Mouse (Mus musculus): ENCODE data around the gene C530008M17Rik.

The C530008M17Rik gene

GRCm38 (mm10) chr5:76656212-76656611 lies at the start of gene C530008M17Rik:
Gene C530008M17Rik (plus strand): TSS chr5:76656512.
- DNase-seq: no peak

DNA sequence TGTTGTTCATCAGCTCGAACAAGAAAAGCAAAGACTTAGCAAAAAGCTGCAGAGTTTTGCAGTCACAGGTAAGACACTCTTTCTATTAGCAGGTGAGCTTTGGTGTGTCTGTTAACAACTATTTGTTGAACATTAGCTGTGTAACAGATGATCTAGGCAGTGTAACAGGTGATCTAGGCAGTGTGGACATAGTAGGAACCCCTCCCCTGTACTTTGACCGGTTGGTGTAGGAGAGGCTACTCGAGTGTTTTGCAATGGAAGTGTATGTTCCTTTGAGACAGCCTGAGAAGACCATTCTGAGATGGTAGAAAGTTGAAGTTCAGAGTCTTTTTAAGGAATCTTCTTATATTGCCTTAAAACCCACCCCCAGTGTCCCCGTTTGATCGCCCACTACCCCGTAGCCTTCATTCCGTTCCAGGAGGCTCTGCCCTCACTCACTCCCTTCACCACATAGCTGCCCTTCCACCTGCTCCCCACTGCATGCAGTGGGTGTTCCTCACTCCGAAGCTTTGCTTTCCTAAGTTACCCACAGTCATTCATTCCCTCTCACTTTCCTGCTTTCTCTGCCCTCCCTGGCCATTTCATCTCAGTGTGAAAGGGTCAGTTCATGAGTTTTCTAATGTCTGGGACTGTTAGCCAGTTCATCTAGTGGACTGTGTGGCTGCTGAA lies 46.5 kb upstream of the C530008M17Rik start:
- DNase-seq: no peak

GRCm38 (mm10) chr5:76612867-76613499 lies 43.3 kb upstream of the C530008M17Rik start:
- DNase-seq: peak; percentile 16

- no peak for DNase-seq
These were observed 41.0 kb upstream of the C530008M17Rik start for GRCm38 (mm10) chr5:76615276-76615675.

GRCm38 (mm10) chr5:76616196-76616747 lies 40.0 kb upstream of the C530008M17Rik start:
- DNase-seq: no peak

DNA sequence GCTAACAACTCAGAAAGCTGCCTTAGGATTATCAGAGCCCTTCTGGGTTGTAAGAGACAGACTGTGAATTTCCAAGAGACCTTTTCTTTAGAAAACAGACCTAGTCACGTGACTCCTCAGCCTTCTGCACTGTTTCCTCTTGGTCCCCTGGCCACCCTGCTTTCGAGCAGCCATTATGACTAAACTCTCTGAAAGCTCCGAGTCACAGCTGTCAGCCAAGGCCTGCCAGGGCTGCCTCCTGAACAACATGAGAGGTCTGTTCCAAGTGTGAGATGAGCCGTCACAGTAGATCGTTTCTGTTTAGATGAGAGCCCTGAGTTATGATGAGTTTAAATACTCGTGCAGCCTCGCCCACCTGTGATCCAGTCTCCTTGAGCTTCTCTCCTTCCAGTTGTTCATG lies 37.6 kb upstream of the C530008M17Rik start:
- DNase-seq: no peak

DNA sequence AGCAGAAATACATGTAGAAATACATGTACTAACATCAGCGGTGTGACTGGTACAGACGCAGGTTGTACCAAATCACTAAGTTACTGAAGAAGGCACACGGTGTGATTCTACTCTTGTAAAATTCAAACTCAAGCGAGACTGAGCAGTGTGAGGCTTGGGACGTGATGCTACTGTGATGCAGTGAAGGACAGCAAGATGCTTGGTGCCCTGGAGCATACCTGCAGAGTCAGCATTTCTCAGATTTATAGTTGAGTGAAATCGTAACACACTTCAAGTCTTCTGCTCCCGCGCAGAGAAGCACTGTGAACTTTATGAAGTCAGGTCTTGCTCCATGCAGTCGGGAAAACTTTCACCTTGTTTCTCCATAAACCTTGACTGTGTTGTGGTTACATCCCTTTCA lies 32.6 kb upstream of the C530008M17Rik start:
- DNase-seq: no peak

GRCm38 (mm10) chr5:76627770-76628169 lies 28.5 kb upstream of the C530008M17Rik start:
- no peak for DNase-seq

DNA sequence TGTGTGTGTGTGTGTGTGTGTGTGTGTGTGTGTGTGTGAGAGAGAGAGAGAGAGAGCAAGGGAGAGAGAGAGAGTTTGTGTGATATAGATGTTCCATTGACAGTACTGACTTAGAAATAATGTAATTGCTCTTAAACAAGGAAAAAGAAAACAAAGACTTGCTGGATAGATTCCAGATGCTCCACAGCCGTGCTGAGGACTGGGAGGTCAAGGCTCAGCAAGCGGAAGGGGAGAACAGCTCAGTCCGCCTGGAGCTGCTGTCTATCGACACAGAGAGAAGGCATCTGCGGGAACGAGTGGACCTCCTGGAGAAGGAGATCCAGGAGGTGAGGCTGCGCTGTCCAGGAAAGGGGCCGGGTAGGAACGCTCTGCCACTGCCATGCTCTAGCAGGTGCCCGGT lies 22.3 kb upstream of the C530008M17Rik start:
- peak; percentile 17 for DNase-seq

- DNase-seq: no peak
These were observed 20.7 kb upstream of the C530008M17Rik start for GRCm38 (mm10) chr5:76635592-76635991.

DNA sequence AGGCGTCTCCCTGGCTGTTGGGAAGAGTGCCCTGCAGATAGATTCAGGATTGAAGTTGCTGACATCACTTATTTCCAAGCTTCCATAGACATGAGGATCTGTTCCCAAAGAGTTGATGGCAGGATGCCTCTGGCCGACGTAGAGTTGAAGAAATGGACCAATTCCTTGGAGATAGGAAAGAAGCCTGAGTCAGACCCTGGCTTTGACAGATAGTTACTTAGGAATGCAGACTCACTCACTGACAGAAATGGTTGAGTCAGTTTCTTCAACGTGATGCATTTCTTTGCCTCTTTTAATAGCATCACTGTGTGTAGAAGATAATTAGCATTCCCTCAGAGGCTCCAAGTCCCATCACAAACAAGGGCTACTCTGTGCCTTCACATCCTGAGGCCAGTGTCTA lies 14.2 kb upstream of the C530008M17Rik start:
- no peak for DNase-seq

DNA sequence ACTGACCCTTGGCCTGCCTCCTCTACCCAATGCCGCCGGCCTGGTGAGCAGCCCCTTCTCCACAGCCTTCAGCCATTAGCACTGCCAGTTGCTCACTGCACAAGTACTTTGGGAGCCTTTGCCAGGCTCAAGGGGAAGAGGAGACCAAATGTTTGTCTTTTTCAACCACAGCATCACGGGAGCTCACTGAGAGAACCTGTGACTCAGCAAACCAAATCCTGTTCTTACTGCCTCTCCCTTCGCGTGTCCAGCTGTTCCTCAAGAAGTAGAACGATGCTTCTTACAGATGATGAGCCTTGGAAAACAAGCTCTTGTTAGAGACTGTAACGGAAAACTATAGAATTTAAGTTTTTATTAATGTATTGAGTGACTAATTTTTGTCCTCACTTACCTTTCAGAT lies 12.1 kb upstream of the C530008M17Rik start:
- no peak for DNase-seq

- DNase-seq: no peak
These were observed 11.0 kb upstream of the C530008M17Rik start for GRCm38 (mm10) chr5:76645091-76645868.

- no peak for DNase-seq
These were observed 6.4 kb upstream of the C530008M17Rik start for GRCm38 (mm10) chr5:76649897-76650296.

- DNase-seq: no peak
These were observed 5.1 kb upstream of the C530008M17Rik start for GRCm38 (mm10) chr5:76651151-76651725.

DNA sequence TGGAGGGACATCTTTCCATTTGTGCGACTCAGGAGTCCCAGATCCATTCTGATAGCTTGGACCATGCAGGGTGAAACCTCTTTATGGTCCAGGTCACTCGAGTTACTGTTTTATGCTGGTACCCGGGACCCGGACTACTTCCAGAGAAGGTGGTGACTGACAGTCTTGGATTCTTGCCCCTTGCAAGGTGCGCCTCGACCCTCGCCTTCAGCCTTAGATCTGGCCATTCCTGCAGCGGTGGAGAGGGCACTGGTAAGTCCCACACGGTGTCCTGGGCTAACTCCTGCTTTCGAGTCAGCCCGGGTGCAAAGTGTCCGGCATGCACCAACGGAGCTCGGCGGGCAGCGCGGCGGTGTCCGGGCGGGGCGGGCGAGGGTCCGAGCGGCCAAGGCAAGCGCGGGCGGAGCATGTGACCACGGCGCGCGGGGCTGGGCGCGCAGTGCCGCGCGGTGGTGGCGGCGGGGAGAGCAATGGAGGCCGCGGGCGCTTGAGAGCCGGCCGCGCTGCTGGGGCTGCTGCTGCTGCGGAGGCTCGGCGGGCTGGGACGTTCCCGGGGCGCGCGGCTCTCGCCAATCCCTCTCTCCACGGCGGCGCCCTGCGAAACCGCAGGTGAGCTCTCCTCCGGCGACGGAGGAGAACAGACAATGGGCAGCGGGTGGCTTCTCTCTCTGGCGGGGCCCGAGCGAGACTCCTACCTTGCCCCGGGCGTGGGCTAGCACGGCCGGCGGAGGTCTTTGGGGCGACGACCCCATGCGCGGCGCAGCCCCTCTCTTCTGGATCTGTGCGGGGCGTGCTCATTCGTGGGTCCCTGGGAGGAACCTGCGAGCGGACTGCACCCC lies 1.2 kb downstream of the C530008M17Rik start:
- peak; percentile 92 for DNase-seq

- peak; percentile 76 for DNase-seq
These were observed 2.0 kb downstream of the C530008M17Rik start for GRCm38 (mm10) chr5:76658084-76658934.

DNA sequence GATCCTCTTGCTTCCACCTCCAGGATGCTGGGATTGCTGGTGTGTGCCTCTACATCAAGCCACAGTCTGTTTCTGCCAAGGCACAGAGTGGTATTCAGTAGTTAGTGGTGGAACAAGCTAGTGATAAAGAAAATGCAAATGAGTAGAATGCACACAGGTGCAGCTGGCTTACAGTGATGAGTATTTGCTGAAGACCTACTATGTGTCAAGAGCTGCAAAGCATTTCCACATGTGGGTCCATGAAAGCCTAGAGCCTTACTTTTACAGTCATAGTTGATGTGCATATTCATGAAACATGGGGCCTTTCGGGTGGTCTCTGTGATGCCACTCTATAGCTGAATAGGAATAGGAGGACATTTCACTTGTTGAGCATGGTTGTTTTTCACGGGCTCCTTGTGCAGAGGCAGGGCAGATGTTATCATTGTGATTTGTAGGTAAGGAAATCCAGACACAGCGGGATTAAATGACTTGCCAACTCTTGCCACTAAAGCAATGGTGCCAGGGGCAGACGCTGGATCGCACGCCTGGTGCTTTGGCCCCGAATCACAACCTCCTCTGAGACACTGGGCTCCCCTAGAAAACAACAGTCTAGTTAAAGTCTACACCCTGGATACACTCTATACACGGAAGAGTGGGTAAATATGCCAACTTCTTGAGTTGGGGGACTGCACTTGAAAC lies 3.8 kb downstream of the C530008M17Rik start:
- DNase-seq: no peak

GRCm38 (mm10) chr5:76661310-76661709 lies 5.0 kb downstream of the C530008M17Rik start:
- no peak for DNase-seq

DNA sequence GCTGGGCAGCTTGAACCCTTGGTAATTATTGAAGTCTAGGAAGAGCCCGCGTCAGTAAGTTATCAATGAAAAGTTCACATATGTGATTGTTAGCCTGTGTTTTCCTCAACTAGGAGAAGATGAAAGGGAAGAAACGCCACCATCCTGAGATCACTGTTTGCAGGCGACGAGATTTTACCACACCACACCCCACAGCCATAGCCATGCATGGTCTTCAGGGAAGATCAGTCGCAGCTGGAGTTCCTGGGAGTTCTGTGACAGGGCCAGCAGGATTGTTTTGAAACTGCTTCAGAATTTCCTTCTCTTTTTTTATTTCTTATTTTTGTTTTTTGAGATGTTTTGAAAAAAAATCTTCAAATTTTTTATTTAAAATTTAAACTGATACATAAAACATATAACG lies 8.6 kb downstream of the C530008M17Rik start:
- no peak for DNase-seq

DNA sequence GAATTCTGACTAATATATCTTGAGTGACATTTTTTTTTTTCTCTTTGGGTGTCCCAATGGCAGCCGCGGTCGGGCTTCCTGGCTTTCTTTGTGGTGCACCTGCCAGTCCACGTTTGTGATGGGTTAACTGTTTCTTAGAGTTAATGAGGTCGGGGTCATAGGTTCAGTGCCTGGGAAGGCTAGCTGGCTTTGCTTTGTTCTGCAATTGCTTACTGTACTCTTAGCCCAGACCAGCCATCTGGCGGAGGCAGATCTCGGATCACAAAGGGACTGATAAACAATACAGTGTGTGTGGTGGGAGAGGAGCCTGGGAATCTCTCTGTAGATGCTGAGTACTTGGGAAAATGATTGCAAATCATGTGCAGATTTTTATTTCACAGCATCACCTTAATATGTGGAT lies 9.1 kb downstream of the C530008M17Rik start:
- DNase-seq: peak; percentile 80
